Mouse (Mus musculus) hindbrain, embryonic 12.5 days (tissue): ENCODE results near the gene Gm20388. TPM values are rescaled to one million over a fixed set of nuclear protein-coding genes. Genes with fewer than 3 reads are reported as not detected.

Source experiments
- ATAC-seq: fragments of 200-750 bp; cut with Nextera tagmentation; 2 replicates; pipeline ENCODE4 v1.8.0; 2017; ENCODE audit warnings: moderate TSS enrichment; ENCODE audit not compliant: low FRiP score
- H3K27ac ChIP-seq: fragments of 300-500 bp; sonication (generic); 2 replicates; pipeline ENCODE4 v1.5.1; 2016; ENCODE audit warnings: mild to moderate bottlenecking
- H3K27me3 ChIP-seq: fragments of 300-500 bp; sonication (generic); 2 replicates; pipeline ENCODE4 v1.6.1; 2016; ENCODE audit warnings: mild to moderate bottlenecking
- H3K36me3 ChIP-seq: fragments of 300-500 bp; sonication (generic); 2 replicates; pipeline ENCODE4 v1.6.1; 2016; ENCODE audit warnings: mild to moderate bottlenecking
- H3K4me1 ChIP-seq: fragments of 300-500 bp; sonication (generic); 2 replicates; pipeline ENCODE4 v1.6.1; 2016
- H3K4me2 ChIP-seq: fragments of 300-500 bp; sonication (generic); replicated peaks from 2 replicates; pipeline ENCODE4 v1.6.1; 2016; ENCODE audit warnings: mild to moderate bottlenecking
- H3K4me3 ChIP-seq: fragments of 300-500 bp; sonication (generic); 2 replicates; pipeline ENCODE4 v1.5.1; 2016; ENCODE audit warnings: mild to moderate bottlenecking
- H3K9ac ChIP-seq: fragments of 300-500 bp; sonication (generic); 2 replicates; pipeline ENCODE4 v1.6.1; 2016; ENCODE audit warnings: mild to moderate bottlenecking, moderate library complexity
- H3K9me3 ChIP-seq: fragments of 300-500 bp; sonication (generic); replicated peaks from 2 replicates; pipeline ENCODE4 v1.6.1; 2016; ENCODE audit warnings: mild to moderate bottlenecking
- WGBS: fragments of 180-500 bp; shearing (Covaris S2); methylation state at CpG from one replicate; pipeline ENCODE4 v1.1.7; 2016; 5-methylcytosine and 5-hydroxymethylcytosine counted together
- polyA plus RNA-seq: library from polyadenylated mRNA; unstranded; fragments of >200 nt; fragmentation: Nextera tagmentation; extraction: Ambion mirVana; gene quantifications from 2 replicates; pipeline ENCODE4 v1.2.1, GENCODE M21; 2016

The Gm20388 gene
- polyA plus RNA-seq, 1 experiment from 2014 or later = not detected

DNA sequence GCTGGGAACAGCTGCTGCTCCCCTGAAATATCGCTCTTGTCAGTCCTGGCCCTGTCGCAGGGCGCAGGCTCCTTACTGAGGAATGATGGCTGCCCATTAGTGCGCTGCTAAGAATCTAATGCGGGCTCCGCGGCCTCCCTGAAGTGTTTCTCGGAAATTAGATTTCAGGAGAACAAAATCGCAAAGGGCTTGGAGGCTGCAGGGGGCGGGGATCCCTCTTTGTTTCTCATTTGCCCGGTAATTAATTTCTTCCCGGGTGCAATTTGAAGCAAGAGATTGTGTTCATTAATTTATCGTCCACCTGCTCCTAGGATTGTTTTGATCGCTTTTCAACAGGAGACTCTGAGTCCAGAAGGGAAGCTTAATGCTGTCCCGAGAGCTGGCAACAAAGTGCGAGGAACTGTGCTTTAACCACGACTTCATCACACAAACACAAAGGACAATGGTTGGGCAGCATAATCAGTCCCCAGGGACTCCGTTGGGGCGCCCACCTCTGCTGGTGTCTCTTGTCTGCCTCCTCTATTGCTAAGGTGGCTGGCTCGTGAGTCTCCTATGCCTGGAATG, 4230.3 kb downstream of the Gm20388 start:
- Histone ChIP-seq H3K36me3 (no peaks in the 10 kb centered on the region), H3K4me2 (peak overlapping the region; percentile 27), H3K9me3 (no peaks in the 10 kb centered on the region), H3K27ac (peak overlapping the region; percentile 86), H3K4me3 (no peak overlapping the region), H3K4me1 (peaks cover 35% of the 10 kb centered on the region), H3K9ac (no peak overlapping the region), H3K27me3 (no peaks in the 10 kb centered on the region)
- WGBS = 38% methylated on average over 20 of the region's 20 CpGs
- peak; percentile 71 for ATAC-seq

DNA sequence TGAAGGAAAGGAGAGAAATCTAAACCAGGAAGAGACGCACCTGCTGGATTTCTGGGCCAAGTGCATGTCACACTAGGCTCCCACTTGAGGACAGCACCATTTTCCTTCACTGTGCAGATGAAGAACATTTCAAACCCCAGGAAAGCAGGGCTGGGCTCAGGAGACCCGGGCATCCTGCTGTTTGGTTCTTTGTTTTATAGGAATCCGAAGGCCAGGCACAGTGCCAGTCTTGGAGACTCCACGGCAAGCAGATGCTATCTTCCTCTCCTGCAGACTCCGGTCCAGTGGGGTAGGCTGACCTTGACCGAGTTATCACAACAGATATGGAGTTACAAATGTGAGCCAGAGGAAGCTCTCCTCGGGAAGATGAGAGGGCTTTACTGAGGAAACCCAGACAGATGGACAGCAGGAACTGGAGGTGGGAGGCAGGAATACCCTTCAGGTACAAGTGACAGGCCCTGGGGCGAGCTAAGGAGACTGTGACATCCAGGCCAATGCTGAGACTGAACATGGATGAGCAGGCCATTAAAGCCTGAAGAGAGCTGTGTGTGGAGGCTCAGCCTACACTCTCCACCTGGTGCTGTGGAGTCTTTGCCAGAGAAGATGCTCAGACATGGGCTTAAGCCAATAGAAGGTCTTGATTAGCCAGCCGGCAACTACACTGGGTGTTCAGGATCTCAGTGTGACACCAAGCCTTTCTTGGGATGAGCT, 4231.2 kb downstream of the Gm20388 start:
- no peak for ATAC-seq
- H3K27ac ChIP-seq = peak overlapping the region; percentile 86
- no peak overlapping the region for H3K4me3 ChIP-seq
- H3K9ac ChIP-seq = no peak overlapping the region
- H3K27me3 ChIP-seq = no peaks in the 10 kb centered on the region
- H3K4me1 ChIP-seq = peaks cover 35% of the 10 kb centered on the region
- no peaks in the 10 kb centered on the region for H3K9me3 ChIP-seq
- WGBS = 72% methylated on average over 9 of the region's 9 CpGs
- H3K4me2 ChIP-seq = no peak overlapping the region
- no peaks in the 10 kb centered on the region for H3K36me3 ChIP-seq

DNA sequence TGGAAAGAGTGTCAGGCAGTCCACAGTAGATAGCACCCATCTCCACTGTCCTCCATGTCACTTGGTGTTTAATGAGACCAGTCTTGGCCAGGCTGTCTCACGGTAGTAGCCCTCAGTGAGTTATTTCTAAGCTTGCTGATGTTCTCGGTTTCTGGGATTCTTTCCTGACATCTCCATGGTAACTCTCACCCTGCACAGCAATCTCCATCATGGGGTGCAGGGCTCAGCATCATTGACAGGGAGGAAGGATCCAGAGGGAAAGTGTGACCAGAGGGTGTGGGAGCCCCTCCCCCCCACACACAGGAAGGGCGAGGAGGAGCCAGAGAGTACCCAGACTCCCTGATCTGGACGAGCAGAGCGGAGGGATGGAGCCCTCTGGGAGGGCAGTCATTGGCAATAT, 4232.4 kb downstream of the Gm20388 start:
- Histone ChIP-seq H3K4me1 (peaks cover 31% of the 10 kb centered on the region), H3K9me3 (no peaks in the 10 kb centered on the region), H3K27me3 (no peaks in the 10 kb centered on the region), H3K27ac (no peak overlapping the region), H3K36me3 (no peaks in the 10 kb centered on the region), H3K4me2 (no peak overlapping the region), H3K9ac (no peak overlapping the region), H3K4me3 (no peak overlapping the region)
- WGBS = 36% methylated on average over 5 of the region's 5 CpGs
- ATAC-seq = no peak

DNA sequence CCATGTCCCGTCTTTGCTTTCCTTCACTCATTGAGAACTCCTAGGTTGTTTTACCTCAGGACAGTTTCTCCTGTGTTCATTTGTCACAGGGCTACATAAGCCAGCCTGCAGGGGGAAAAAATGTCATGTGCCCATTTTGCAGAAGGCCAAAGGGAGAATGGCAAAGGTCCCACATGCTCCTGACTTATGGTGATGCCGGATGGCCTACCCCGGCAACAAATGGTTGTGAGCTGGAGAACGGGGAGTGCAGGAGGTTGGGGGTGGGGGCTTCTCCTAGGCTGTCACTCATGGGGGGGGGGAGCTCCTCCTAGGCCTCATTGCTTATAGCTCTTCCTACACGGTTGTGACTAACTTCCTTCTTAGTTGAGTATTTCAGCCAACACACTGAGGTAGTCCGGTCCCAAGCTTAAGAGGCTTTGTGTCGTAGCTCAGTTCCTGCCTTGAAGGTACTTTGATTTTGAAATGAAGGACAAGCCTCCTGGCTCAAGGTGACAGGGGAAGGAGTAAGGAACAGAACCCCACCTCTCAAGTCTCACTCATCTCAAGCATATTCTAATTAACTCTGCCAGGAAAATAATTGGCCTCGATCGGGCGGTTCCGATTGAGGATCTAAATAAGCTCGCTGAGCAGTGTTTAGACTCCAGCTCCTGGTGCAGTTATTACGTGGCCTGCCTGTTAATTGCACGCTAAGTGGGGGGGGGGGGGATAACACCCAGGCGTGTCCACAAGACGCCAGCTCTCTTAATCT, 4233.4 kb downstream of the Gm20388 start:
- H3K9me3 ChIP-seq = no peaks in the 10 kb centered on the region
- H3K27me3 ChIP-seq = no peaks in the 10 kb centered on the region
- H3K9ac ChIP-seq = no peak overlapping the region
- no peak overlapping the region for H3K4me3 ChIP-seq
- ATAC-seq = no peak
- WGBS = 84% methylated on average over 16 of the region's 16 CpGs
- H3K4me2 ChIP-seq = no peak overlapping the region
- peaks cover 28% of the 10 kb centered on the region for H3K4me1 ChIP-seq
- no peak overlapping the region for H3K27ac ChIP-seq
- no peaks in the 10 kb centered on the region for H3K36me3 ChIP-seq

GRCm38 (mm10) chr8:124144619-124144980, 4234.0 kb downstream of the Gm20388 start:
- H3K4me2 ChIP-seq = no peak overlapping the region
- ATAC-seq = no peak
- H3K4me3 ChIP-seq = no peak overlapping the region
- no peaks in the 10 kb centered on the region for H3K27me3 ChIP-seq
- no peak overlapping the region for H3K9ac ChIP-seq
- H3K9me3 ChIP-seq = no peaks in the 10 kb centered on the region
- H3K4me1 ChIP-seq = peaks cover 28% of the 10 kb centered on the region
- no peaks in the 10 kb centered on the region for H3K36me3 ChIP-seq
- H3K27ac ChIP-seq = no peak overlapping the region
- WGBS = 82% methylated on average over 12 of the region's 12 CpGs

GRCm38 (mm10) chr8:124146286-124146685, 4235.6 kb downstream of the Gm20388 start:
- Histone ChIP-seq H3K4me1 (peaks cover 14% of the 10 kb centered on the region), H3K27me3 (no peaks in the 10 kb centered on the region), H3K36me3 (no peaks in the 10 kb centered on the region), H3K9ac (no peak overlapping the region), H3K4me3 (no peak overlapping the region), H3K9me3 (no peaks in the 10 kb centered on the region), H3K4me2 (no peak overlapping the region), H3K27ac (no peak overlapping the region)
- no peak for ATAC-seq
- WGBS = 91% methylated on average over 5 of the region's 5 CpGs

GRCm38 (mm10) chr8:124150009-124150408, 4239.4 kb downstream of the Gm20388 start:
- WGBS = 85% methylated on average over 11 of the region's 11 CpGs

GRCm38 (mm10) chr8:124150536-124150935, 4239.9 kb downstream of the Gm20388 start:
- Histone ChIP-seq H3K4me2 (no peak overlapping the region), H3K4me1 (no peaks in the 10 kb centered on the region), H3K27ac (no peak overlapping the region), H3K4me3 (no peak overlapping the region), H3K27me3 (no peaks in the 10 kb centered on the region), H3K9me3 (no peaks in the 10 kb centered on the region), H3K36me3 (no peaks in the 10 kb centered on the region), H3K9ac (no peak overlapping the region)
- 83% methylated on average over 5 of the region's 5 CpGs for WGBS
- ATAC-seq = no peak

More at GRCm38 (mm10) chr8:124150009-124150408, 4239.4 kb downstream of the Gm20388 start:
- H3K4me3 ChIP-seq = no peak overlapping the region
- no peaks in the 10 kb centered on the region for H3K36me3 ChIP-seq
- H3K27ac ChIP-seq = no peak overlapping the region
- no peaks in the 10 kb centered on the region for H3K9me3 ChIP-seq
- ATAC-seq = no peak
- H3K27me3 ChIP-seq = no peaks in the 10 kb centered on the region
- H3K4me1 ChIP-seq = no peaks in the 10 kb centered on the region
- H3K9ac ChIP-seq = no peak overlapping the region
- H3K4me2 ChIP-seq = no peak overlapping the region

GRCm38 (mm10) chr8:124151881-124152280, 4241.2 kb downstream of the Gm20388 start:
- Histone ChIP-seq H3K4me2 (no peak overlapping the region), H3K9ac (no peak overlapping the region), H3K27me3 (no peaks in the 10 kb centered on the region), H3K4me1 (no peaks in the 10 kb centered on the region), H3K9me3 (no peaks in the 10 kb centered on the region), H3K4me3 (no peak overlapping the region), H3K36me3 (no peaks in the 10 kb centered on the region), H3K27ac (no peak overlapping the region)
- WGBS = 76% methylated on average over 6 of the region's 6 CpGs
- ATAC-seq = no peak

- no peak for ATAC-seq
Measured at GRCm38 (mm10) chr8:124152771-124153170, 4242.1 kb downstream of the Gm20388 start.

DNA sequence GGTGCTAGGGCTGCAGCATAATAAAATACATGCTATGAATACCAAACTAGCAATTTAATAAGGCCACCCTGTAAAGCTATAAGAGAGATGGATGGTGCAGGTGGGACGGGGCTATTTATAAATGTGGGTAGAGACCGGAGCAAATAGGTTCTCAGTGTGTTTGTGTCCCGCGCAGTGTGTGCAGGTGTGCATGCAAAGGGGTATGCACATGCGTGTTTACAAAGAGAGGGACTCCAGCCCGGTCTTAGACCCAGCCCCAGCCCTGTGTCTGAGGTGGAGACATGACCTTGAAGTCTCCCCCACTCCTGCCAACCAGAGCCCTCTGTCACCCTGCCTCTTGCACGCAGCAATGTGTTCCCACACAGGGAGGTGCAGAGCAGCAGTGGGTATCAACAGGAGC, 4245.7 kb downstream of the Gm20388 start:
- Histone ChIP-seq H3K27ac (no peak overlapping the region; the same call in 1 of the 2 replicates), H3K9me3 (no peaks in the 10 kb centered on the region), H3K4me1 (no peaks in the 10 kb centered on the region), H3K27me3 (no peaks in the 10 kb centered on the region), H3K36me3 (no peaks in the 10 kb centered on the region), H3K4me2 (no peak overlapping the region), H3K9ac (no peak overlapping the region), H3K4me3 (no peak overlapping the region)
- ATAC-seq = no peak
- WGBS = 85% methylated on average over 7 of the region's 7 CpGs

More at GRCm38 (mm10) chr8:124152771-124153170, 4242.1 kb downstream of the Gm20388 start:
- no peak overlapping the region for H3K4me3 ChIP-seq
- 93% methylated on average over 8 of the region's 8 CpGs for WGBS
- no peaks in the 10 kb centered on the region for H3K27me3 ChIP-seq
- H3K36me3 ChIP-seq = no peaks in the 10 kb centered on the region
- H3K9ac ChIP-seq = no peak overlapping the region
- no peaks in the 10 kb centered on the region for H3K4me1 ChIP-seq
- H3K27ac ChIP-seq = no peak overlapping the region
- no peaks in the 10 kb centered on the region for H3K9me3 ChIP-seq
- no peak overlapping the region for H3K4me2 ChIP-seq

DNA sequence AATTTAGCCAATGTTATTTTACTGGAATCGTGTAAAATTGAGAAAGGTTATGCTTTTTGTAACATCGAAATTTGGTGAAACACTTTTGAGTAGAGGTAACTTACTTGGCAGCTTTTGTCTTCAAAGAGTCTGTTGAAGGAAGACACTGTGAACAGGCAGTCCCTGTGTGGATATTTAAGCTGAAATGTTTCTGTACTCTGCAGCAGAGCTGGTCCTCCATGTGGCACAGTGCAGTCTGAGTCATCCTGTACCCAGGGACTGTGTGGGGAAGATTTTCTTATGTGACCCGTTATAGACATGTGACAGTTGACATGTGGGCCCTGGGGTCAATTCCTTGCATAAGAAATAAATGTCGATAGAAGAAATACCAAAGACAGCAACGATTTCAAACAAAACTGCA, 4251.0 kb downstream of the Gm20388 start:
- Histone ChIP-seq H3K4me2 (no peak overlapping the region), H3K9me3 (no peaks in the 10 kb centered on the region), H3K36me3 (no peaks in the 10 kb centered on the region), H3K4me1 (no peaks in the 10 kb centered on the region), H3K27ac (no peak overlapping the region), H3K4me3 (no peak overlapping the region), H3K9ac (no peak overlapping the region), H3K27me3 (no peaks in the 10 kb centered on the region; the same call in 1 of the 2 replicates)
- 82% methylated on average over 5 of the region's 5 CpGs for WGBS
- ATAC-seq = no peak
